Mouse (Mus musculus): ENCODE measurements around the gene Galnt4. TPM values are rescaled to one million over a fixed set of nuclear protein-coding genes. Genes with fewer than 3 reads are reported as not detected.

The Galnt4 gene
- polyA plus RNA-seq, 1 experiment from 2014 or later, result 8.6 TPM

GRCm38 (mm10) chr10:99161987-99162582, 54.1 kb downstream of the Galnt4 start:
- no peak overlapping the region for H3K4me3 ChIP-seq
- H3K36me3 ChIP-seq, result peaks cover 4% of the 10 kb centered on the region; the same call in 1 of the 2 replicates
- H3K4me1 ChIP-seq (replicated peaks), result peaks cover 18% of the 10 kb centered on the region
- H3K27me3 ChIP-seq (replicated peaks), result no peaks in the 10 kb centered on the region
- no peak overlapping the region for H3K27ac ChIP-seq (ENCODE audit: poor library complexity, severe bottlenecking)
- 0 out of 2 replicates have a peak, but pooled peaks cover 3% of the 10 kb centered on the region for H3K9me3 ChIP-seq (replicated peaks)
- ATAC-seq (ENCODE audit: insufficient number of reproducible peaks, low FRiP score), result peak; percentile 22; the same call in 1 of the 2 replicates
- H3K9ac ChIP-seq, result no peak overlapping the region
- WGBS, result 41% methylated on average over 8 of the region's 8 CpGs
- no peak overlapping the region for H3K4me2 ChIP-seq

Other genes with a start within 250 kb of the Galnt4 start
- gene Atp2b1, start 193.8 kb upstream of the Galnt4 start, polyA plus RNA-seq (2016; fragmentation: Nextera tagmentation; extraction: Ambion mirVana), result 101 TPM in 2 replicates
- 11.2 and 12.0 TPM in 2 replicates for gene Poc1b, start 1.1 kb upstream of the Galnt4 start, polyA plus RNA-seq (2016; fragmentation: Nextera tagmentation; extraction: Ambion mirVana)
- not detected in 2 replicates for gene Phxr2, start 18.2 kb downstream of the Galnt4 start, polyA plus RNA-seq (2016; fragmentation: Nextera tagmentation; extraction: Ambion mirVana)
- 52.6 and 57.1 TPM in 2 replicates for gene Dusp6, start 155.1 kb downstream of the Galnt4 start, polyA plus RNA-seq (2016; fragmentation: Nextera tagmentation; extraction: Ambion mirVana)

All from heart, embryonic 12.5 days (tissue).